Mouse (Mus musculus) mesoderm, embryonic 11.5 days (tissue): ENCODE data around the gene Hist1h3d.
"Not testable (repeated sequence)": the region's sequence is repeated elsewhere in the genome, so short reads cannot be mapped to it uniquely, and the experiment has no call there.

Experiments
- DNase-seq: peaks from one replicate; pipeline ENCODE4 v3.0.0-alpha.2; 2012; ENCODE audit warnings: low read depth, low spot score

Hist1h3d gene

GRCm38 (mm10) chr13:23575271-23575851 is at the start of gene Hist1h3d:
Gene Hist1h3d, plus strand, starts transcription at chr13:23575763.
- DNase-seq, result peak; percentile 87

GRCm38 (mm10) chr13:23525901-23526300 is 49.7 kb upstream of the Hist1h3d start:
- DNase-seq, result no peak

GRCm38 (mm10) chr13:23526312-23526711 is 49.3 kb upstream of the Hist1h3d start:
- peak; percentile 92 for DNase-seq

GRCm38 (mm10) chr13:23529005-23529404 is 46.6 kb upstream of the Hist1h3d start:
- no peak for DNase-seq

GRCm38 (mm10) chr13:23529480-23530165 is 45.9 kb upstream of the Hist1h3d start:
- DNase-seq, result no peak

- DNase-seq, result no peak
Observed at GRCm38 (mm10) chr13:23530181-23530900, 45.2 kb upstream of the Hist1h3d start.

GRCm38 (mm10) chr13:23530901-23531875 is 44.4 kb upstream of the Hist1h3d start, which contains the start of gene Hist1h4h:
Gene Hist1h4h, plus strand, starts transcription at chr13:23531050.
- DNase-seq, result peak; percentile 98

- no peak for DNase-seq
Observed at GRCm38 (mm10) chr13:23532262-23533075, 43.1 kb upstream of the Hist1h3d start.

GRCm38 (mm10) chr13:23533560-23534367 is 41.8 kb upstream of the Hist1h3d start, which contains the start of gene Hist1h2af:
Gene Hist1h2af, plus strand, starts transcription at chr13:23533906.
- peak; percentile 91 for DNase-seq

- no peak for DNase-seq
Observed at GRCm38 (mm10) chr13:23534368-23535131, 41.0 kb upstream of the Hist1h3d start.

GRCm38 (mm10) chr13:23535137-23536075 is 40.2 kb upstream of the Hist1h3d start, which contains the start of gene Hist1h3g:
Gene Hist1h3g, plus strand, starts transcription at chr13:23535422.
- peak; percentile 96 for DNase-seq

- no peak for DNase-seq
Observed at GRCm38 (mm10) chr13:23536076-23536822, 39.3 kb upstream of the Hist1h3d start.

GRCm38 (mm10) chr13:23537006-23537710 is 38.4 kb upstream of the Hist1h3d start:
- DNase-seq, result no peak

- DNase-seq, result no peak
Observed at GRCm38 (mm10) chr13:23538249-23538648, 37.3 kb upstream of the Hist1h3d start.

- not testable (repeated sequence) for DNase-seq
Observed at GRCm38 (mm10) chr13:23539821-23540220, 35.7 kb upstream of the Hist1h3d start.

- no peak for DNase-seq
Observed at GRCm38 (mm10) chr13:23541497-23541896, 34.1 kb upstream of the Hist1h3d start.
